Mouse (Mus musculus) CD8-positive naive resting alpha-beta T cell, adult 57 days (primary cell): Measurements from ENCODE around the gene Olfr553. TPM values are rescaled to one million over a fixed set of nuclear protein-coding genes. Genes with fewer than 3 reads are reported as not detected.

Source experiments
- total RNA-seq: library from RNA; stranded (reverse); gene quantifications from one replicate; pipeline ENCODE4 v1.2.4, GENCODE M21; 2023

Olfr553 gene
- not detected for total RNA-seq

DNA sequence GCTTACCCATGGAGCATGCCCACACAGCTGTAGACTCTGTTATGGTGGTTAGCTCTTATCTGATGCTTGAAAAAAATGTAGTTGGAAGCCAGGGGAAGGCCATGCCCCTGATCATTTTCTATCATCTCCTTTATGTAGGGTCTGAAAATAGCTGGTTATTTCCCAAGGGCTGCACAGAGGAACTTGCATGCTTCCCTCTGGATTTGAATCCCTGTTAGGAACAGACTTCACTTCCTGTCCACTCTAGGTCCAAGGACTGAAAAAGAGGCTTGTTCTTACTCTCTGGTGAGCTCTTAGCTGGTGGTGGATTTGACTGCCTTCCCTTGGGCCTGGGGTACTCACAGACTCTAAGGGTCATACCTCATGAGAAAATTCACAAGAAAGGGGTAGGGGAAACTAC lies at the start of gene Olfr553:
Gene Olfr553 (minus strand): TSS at position 101 of the 400 bp plus-strand sequence.

DNA sequence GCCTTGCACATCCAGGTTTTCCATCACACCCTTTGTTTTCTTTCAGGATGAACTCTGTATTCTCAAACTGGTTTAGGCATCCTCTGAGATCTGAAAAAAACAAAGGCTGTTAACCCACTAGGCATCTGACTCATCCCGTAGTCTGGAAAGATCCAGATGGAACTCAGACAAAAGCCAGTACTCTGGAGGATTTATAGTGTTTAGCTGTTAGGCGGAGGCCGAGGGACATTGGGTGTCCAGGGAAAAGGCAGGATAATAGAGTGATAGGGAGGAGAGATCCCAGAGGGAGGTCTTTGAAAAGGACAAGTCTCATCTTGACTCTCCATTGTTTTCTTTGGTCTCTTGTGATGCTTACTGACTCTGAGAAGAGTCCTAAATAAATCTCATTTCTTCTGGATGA lies 46.6 kb upstream of the Olfr553 start, which contains the start of gene Olfr556:
Gene Olfr556 (plus strand): TSS at position 301 of the 400 bp plus-strand sequence.

GRCm38 (mm10) chr7:102658523-102658922 lies 40.5 kb upstream of the Olfr553 start, which contains the start of gene Olfr555:
Olfr555 (plus strand) TSS chr7:102658823.

GRCm38 (mm10) chr7:102638132-102638531 lies 20.1 kb upstream of the Olfr553 start, which contains the start of gene Olfr554:
Olfr554 (plus strand) TSS chr7:102638432.

DNA sequence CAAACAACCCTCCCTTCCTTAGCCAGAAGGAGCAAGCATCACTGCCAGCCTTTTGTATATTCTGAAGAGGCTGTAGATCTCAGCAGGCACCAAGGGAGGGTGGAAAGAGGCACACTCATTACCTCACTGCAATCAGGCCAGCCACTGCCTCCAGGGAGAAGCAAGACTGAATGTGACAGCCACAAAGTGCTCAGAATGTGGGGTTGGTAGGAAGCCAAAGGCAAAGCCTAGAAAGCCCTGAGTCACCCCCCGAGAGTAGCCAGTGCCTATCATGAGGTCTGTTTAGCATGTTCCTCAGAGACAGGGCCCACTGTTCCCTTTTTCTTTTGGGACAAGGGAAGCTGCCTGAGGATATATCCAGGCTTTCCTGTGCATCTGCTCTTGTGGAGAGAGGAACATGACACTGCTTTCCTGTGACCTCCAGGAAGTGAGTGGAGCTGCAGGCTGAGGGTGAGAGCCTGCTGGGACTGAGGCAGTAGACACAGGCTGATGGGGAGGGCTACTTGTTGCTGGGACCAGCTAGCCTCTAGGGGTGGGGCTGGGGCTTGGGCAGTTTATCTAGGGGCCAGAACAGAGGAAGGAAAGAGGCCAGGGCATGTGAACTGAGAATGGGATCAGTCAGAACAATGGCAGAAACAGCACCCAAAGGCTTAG lies 20.5 kb downstream of the Olfr553 start, which contains the start of gene Olfr552:
Gene Olfr552 (plus strand): TSS at position 393 of the 654 bp plus-strand sequence.

DNA sequence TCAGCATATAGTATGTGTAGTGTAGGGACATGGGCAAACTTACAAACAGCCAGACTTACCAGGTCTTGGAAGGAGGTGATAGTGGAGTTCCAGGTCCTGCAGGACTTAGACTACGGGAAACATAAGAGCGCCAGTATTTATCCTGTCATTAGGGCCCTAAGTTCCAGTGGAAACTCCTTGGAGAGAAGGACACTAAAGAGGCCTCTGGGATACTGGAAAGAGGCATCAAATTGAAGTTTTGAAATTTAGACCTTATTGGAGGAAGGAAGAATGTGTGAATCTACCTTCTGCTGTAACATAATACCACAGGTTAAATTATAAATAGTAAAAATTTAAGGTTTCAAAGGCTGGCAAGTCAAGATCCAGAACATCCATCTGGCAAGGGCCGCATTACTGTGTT lies 26.2 kb downstream of the Olfr553 start, which contains the start of gene Olfr551:
Gene Olfr551 (minus strand): TSS at position 101 of the 400 bp plus-strand sequence.

DNA sequence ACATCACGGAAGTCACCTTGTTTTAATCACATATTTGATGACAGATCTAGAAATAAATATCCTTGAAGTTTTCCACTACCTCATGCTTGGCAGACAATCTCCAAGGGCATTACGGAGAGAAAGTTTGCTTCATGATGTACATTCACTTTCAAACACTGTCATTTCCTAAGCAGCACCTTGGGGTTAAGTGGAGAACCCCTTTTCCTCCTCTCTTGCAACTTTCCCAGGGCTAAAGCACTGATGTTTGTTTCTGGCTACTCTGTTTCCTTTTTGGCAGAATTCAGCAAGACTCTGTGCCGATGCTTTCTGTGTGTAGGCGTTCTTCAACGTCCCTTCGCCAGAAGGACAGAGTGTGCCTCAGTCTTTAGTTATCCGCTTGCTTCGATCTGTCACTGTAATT lies 46.9 kb downstream of the Olfr553 start, which contains the start of gene Olfr550:
Gene Olfr550 (plus strand): TSS at position 301 of the 400 bp plus-strand sequence.

GRCm38 (mm10) chr7:102564999-102565997 lies 52.7 kb downstream of the Olfr553 start, which contains the start of gene Trim21:
Trim21 (minus strand) TSS chr7:102565486.

Other genes starting within 250 kb of the Olfr553 start
- gene Rrm1, start 176.5 kb downstream of the Olfr553 start, total RNA-seq = 34.5 TPM
- gene Olfr543, start 136.5 kb downstream of the Olfr553 start, total RNA-seq = not detected
- gene Olfr544, start 129.9 kb downstream of the Olfr553 start, total RNA-seq = not detected
- gene Olfr545, start 118.6 kb downstream of the Olfr553 start, total RNA-seq = not detected
- gene Olfr547, start 83.5 kb downstream of the Olfr553 start, total RNA-seq = not detected
- gene Olfr548-ps1, start 77.3 kb downstream of the Olfr553 start, total RNA-seq = not detected
- not detected for gene Olfr549, start 68.3 kb downstream of the Olfr553 start, total RNA-seq
- 43.3 TPM for gene Trim21, start 52.7 kb downstream of the Olfr553 start, total RNA-seq
- gene Olfr550, start 46.8 kb downstream of the Olfr553 start, total RNA-seq = not detected
- not detected for gene Olfr551, start 26.3 kb downstream of the Olfr553 start, total RNA-seq
- not detected for gene Olfr552, start 20.4 kb downstream of the Olfr553 start, total RNA-seq
- gene Olfr554, start 20.2 kb upstream of the Olfr553 start, total RNA-seq = not detected
- gene Olfr555, start 40.6 kb upstream of the Olfr553 start, total RNA-seq = not detected
- gene Olfr556, start 46.7 kb upstream of the Olfr553 start, total RNA-seq = not detected
- 14.1 TPM for gene Trim68, start 69.1 kb upstream of the Olfr553 start, total RNA-seq
- not detected for gene Olfr557, start 77.7 kb upstream of the Olfr553 start, total RNA-seq
- not detected for gene Olfr558, start 84.0 kb upstream of the Olfr553 start, total RNA-seq
- gene Olfr33, start 100.9 kb upstream of the Olfr553 start, total RNA-seq = not detected
- not detected for gene Olfr559, start 109.3 kb upstream of the Olfr553 start, total RNA-seq
- not detected for gene Olfr560, start 141.1 kb upstream of the Olfr553 start, total RNA-seq
- gene Olfr78, start 141.3 kb upstream of the Olfr553 start, total RNA-seq = not detected
- gene Olfr561, start 153.0 kb upstream of the Olfr553 start, total RNA-seq = not detected
- not detected for gene Olfr564, start 185.3 kb upstream of the Olfr553 start, total RNA-seq
- gene Olfr566, start 240.5 kb upstream of the Olfr553 start, total RNA-seq = not detected